Mouse (Mus musculus) frontal cortex, postnatal 36 days (tissue): ENCODE measurements at regions not wholly inside any gene's neighbourhood (a gene's known extent, or its start where the extent isn't known, plus 50 kb on each side); places are given as distances from the start of the nearest gene placed in this dataset.

Experiments
- DNase-seq, 2 experiments: peaks; one replicate each; pipeline ENCODE4 v3.0.0; 2022; ENCODE audit warnings: low spot score in 2 of 2

- no peak for DNase-seq
Observed at GRCm38 (mm10) chr8:8774496-8775015, 84.2 kb upstream of the Arglu1 start.

- DNase-seq: no peak
Observed at GRCm38 (mm10) chr8:8772424-8772823, 82.1 kb upstream of the Arglu1 start.

- no peak for DNase-seq
Observed at GRCm38 (mm10) chr8:8770397-8770796, 80.1 kb upstream of the Arglu1 start.

GRCm38 (mm10) chr8:8762354-8762753, 72.0 kb upstream of the Arglu1 start:
- no peak for DNase-seq

GRCm38 (mm10) chr8:8758283-8758682, 68.0 kb upstream of the Arglu1 start:
- no peak for DNase-seq

- no peak for DNase-seq
Observed at GRCm38 (mm10) chr8:8751208-8751607, 60.9 kb upstream of the Arglu1 start.

- DNase-seq: no peak
Observed at GRCm38 (mm10) chr8:8746691-8747090, 56.4 kb upstream of the Arglu1 start.

- no peak for DNase-seq
Observed at GRCm38 (mm10) chr8:8745615-8746285, 55.4 kb upstream of the Arglu1 start.
